Mouse (Mus musculus): ENCODE measurements around the gene Map1s. TPM values are rescaled to one million over a fixed set of nuclear protein-coding genes. Genes with fewer than 3 reads are reported as not detected.

Gene Map1s
- polyA plus RNA-seq, 1 experiment = 76.8 TPM

DNA sequence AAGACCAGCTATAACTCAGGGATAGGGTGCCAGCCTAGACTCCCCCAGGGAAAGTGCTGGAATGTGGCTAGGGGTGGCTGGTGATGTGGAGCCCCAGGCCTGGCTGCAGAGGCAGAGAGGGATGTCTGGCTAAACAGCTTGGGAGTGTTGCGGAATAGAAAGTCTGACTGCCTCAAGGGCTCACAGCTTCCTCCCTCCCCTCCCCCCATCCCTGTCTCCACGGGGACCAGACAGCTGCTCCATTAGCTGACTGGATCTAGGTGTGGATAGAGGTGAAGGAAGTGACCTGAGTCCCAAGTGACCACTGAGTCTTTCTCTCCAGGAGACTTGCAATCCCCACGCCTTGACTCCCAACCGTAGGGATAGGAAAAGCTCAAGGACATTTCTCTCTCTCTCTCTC lies 2.6 kb upstream of the Map1s start:
- no peak for DNase-seq (ENCODE audit: low read depth)
- TF ChIP-seq CTCF (IDR thresholded peaks at IDR 0.05; ENCODE audit: borderline replicate concordance, extremely low read depth, insufficient read depth, insufficient read length) (no peak), POLR2A (IDR thresholded peaks at IDR 0.05; ENCODE audit: borderline replicate concordance, extremely low read depth, insufficient read depth, insufficient read length, poor library complexity, severe bottlenecking) (no peak)

DNA sequence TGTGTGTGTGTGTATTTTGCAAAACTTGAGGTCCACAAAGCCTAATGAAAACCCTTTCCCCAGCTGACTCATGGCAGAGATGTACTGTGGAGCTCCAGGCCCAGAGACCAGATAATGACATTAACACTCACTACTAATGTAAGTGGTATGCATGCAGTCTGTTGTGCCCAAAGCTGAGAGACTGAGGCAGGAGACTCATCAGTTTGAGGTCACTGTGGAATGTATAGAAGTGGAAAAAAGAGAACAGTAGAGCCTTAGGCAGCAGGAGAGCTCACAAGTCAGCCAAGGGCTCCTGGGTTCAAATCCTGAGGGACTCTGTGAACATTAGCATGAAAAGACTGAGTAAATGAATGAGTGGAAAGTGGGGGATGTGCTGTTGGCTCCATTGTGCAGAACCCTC lies 2.1 kb upstream of the Map1s start:
- no peak for TF ChIP-seq CTCF (IDR thresholded peaks at IDR 0.05; ENCODE audit: borderline replicate concordance, extremely low read depth, insufficient read depth, insufficient read length)
- no peak for TF ChIP-seq POLR2A (IDR thresholded peaks at IDR 0.05; ENCODE audit: borderline replicate concordance, extremely low read depth, insufficient read depth, insufficient read length, poor library complexity, severe bottlenecking)
- DNase-seq (ENCODE audit: low read depth) = no peak

- DNase-seq (ENCODE audit: low read depth) = no peak
Observed at GRCm38 (mm10) chr8:70904532-70904931, 1.2 kb upstream of the Map1s start.

DNA sequence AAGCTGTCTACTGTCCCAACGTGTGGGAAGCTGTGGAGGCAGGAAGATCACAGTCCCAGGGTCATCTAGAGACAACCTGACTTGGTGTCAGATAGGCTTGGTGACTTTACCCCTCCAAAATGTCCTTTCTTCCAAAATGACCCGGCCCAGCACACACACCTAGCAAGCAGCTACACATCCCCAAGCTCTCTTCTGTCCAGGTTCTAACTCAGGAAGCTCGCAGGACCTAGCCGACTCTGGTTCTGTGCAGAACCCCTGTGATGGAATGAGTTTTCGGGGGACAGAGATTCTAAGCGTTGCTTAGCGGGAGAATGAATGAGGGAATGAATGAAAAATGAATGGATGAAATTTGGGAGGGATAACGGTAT lies 285 bp upstream of the Map1s start:
- no peak for DNase-seq (ENCODE audit: low read depth)

More at GRCm38 (mm10) chr8:70904532-70904931, 1.2 kb upstream of the Map1s start:
- TF ChIP-seq CTCF (IDR thresholded peaks at IDR 0.05; ENCODE audit: borderline replicate concordance, extremely low read depth, insufficient read depth, insufficient read length) (no peak), POLR2A (IDR thresholded peaks at IDR 0.05; ENCODE audit: borderline replicate concordance, extremely low read depth, insufficient read depth, insufficient read length, poor library complexity, severe bottlenecking) (no peak)

GRCm38 (mm10) chr8:70907518-70907917 lies 1.8 kb downstream of the Map1s start:
- no peak for DNase-seq (ENCODE audit: low read depth)
- no peak for TF ChIP-seq POLR2A (IDR thresholded peaks at IDR 0.05; ENCODE audit: borderline replicate concordance, extremely low read depth, insufficient read depth, insufficient read length, poor library complexity, severe bottlenecking)
- TF ChIP-seq CTCF (IDR thresholded peaks at IDR 0.05; ENCODE audit: borderline replicate concordance, extremely low read depth, insufficient read depth, insufficient read length) = no peak

More for the DNA sequence above, 285 bp upstream of the Map1s start:
- no peak for TF ChIP-seq CTCF (IDR thresholded peaks at IDR 0.05; ENCODE audit: borderline replicate concordance, extremely low read depth, insufficient read depth, insufficient read length)
- TF ChIP-seq POLR2A (IDR thresholded peaks at IDR 0.05; ENCODE audit: borderline replicate concordance, extremely low read depth, insufficient read depth, insufficient read length, poor library complexity, severe bottlenecking) = no peak

- TF ChIP-seq POLR2A (IDR thresholded peaks at IDR 0.05; ENCODE audit: borderline replicate concordance, extremely low read depth, insufficient read depth, insufficient read length, poor library complexity, severe bottlenecking) (no peak), CTCF (IDR thresholded peaks at IDR 0.05; ENCODE audit: borderline replicate concordance, extremely low read depth, insufficient read depth, insufficient read length) (0 out of 2 replicates have a peak, but pooled peaks have one; percentile 21)
- DNase-seq (ENCODE audit: low read depth) = no peak
Observed at GRCm38 (mm10) chr8:70911596-70911995, 5.9 kb downstream of the Map1s start.

DNA sequence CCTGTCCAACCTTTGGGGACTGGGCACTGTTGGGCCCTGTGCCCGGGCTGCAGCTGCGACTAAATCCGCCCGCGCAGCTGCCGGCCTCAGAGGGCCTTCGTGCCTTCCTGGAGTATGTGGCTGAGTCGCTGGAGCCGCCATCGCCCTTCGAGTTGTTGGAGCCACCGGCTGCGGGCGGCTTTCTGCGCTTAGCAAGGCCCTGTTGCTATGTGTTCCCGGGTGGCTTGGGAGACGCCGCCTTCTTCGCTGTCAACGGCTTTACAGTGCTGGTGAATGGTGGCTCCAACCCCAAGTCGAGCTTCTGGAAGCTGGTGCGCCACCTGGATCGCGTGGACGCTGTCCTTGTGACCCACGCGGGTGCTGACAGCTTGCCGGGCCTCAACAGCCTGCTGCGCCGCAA lies 7.2 kb downstream of the Map1s start:
- DNase-seq (ENCODE audit: low read depth) = no peak

DNA sequence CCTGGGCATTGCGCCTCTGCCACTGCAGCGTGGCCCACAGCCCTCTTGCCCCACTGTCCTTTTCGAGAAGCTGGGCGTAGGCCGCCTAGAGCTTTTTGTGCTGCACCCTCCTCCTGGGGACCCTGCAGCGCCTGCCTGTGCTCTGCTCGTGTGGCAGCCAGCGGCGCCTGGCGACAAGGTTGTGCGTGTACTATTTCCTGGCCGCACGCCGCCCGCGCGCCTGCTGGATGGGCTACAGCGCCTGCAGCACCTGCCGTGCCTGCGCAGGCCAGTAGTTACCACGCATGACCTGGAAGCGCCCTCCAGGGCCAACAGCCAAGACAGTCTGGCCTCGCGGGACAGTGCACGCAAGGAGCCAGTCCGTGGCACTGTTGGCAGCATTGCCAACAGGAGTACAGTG lies 7.8 kb downstream of the Map1s start:
- no peak for TF ChIP-seq POLR2A (IDR thresholded peaks at IDR 0.05; ENCODE audit: borderline replicate concordance, extremely low read depth, insufficient read depth, insufficient read length, poor library complexity, severe bottlenecking)
- no peak for TF ChIP-seq CTCF (IDR thresholded peaks at IDR 0.05; ENCODE audit: borderline replicate concordance, extremely low read depth, insufficient read depth, insufficient read length)
- no peak for DNase-seq (ENCODE audit: low read depth)

More for the DNA sequence above, 7.2 kb downstream of the Map1s start:
- TF ChIP-seq POLR2A (IDR thresholded peaks at IDR 0.05; ENCODE audit: borderline replicate concordance, extremely low read depth, insufficient read depth, insufficient read length, poor library complexity, severe bottlenecking) = no peak
- TF ChIP-seq CTCF (IDR thresholded peaks at IDR 0.05; ENCODE audit: borderline replicate concordance, extremely low read depth, insufficient read depth, insufficient read length) = no peak

DNA sequence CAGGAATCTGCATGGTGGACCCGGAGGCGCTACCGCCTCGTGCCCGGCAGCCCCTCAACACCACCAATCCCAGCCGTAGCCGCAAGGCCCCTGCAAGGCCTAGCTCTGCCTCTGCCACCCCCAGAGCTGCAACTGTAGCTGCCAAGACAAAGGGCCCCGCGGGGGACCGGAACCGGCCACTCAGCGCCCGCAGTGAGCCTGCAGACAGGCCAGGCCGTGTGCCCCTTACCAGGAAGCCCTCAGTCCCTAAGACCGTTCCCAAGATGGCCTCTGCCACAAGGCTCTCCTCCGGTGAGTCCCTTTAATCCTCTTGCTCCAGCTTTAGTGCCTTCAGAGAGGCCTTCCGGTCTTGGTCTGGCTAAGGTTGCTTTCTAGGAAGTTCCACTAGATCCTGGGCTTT lies 9.0 kb downstream of the Map1s start:
- DNase-seq (ENCODE audit: low read depth) = no peak
- no peak for TF ChIP-seq CTCF (IDR thresholded peaks at IDR 0.05; ENCODE audit: borderline replicate concordance, extremely low read depth, insufficient read depth, insufficient read length)

- DNase-seq (ENCODE audit: low read depth) = no peak
- TF ChIP-seq POLR2A (IDR thresholded peaks at IDR 0.05; ENCODE audit: borderline replicate concordance, extremely low read depth, insufficient read depth, insufficient read length, poor library complexity, severe bottlenecking) = no peak
- TF ChIP-seq CTCF (IDR thresholded peaks at IDR 0.05; ENCODE audit: borderline replicate concordance, extremely low read depth, insufficient read depth, insufficient read length) = no peak
Observed at GRCm38 (mm10) chr8:70920049-70920922, 14.6 kb downstream of the Map1s start.

- no peak for DNase-seq (ENCODE audit: low read depth)
- TF ChIP-seq CTCF (IDR thresholded peaks at IDR 0.05; ENCODE audit: borderline replicate concordance, extremely low read depth, insufficient read depth, insufficient read length) (no peak), POLR2A (IDR thresholded peaks at IDR 0.05; ENCODE audit: borderline replicate concordance, extremely low read depth, insufficient read depth, insufficient read length, poor library complexity, severe bottlenecking) (no peak)
Observed at GRCm38 (mm10) chr8:70924151-70924550, 18.4 kb downstream of the Map1s start.

GRCm38 (mm10) chr8:70925754-70926153 lies 20.0 kb downstream of the Map1s start:
- TF ChIP-seq POLR2A (IDR thresholded peaks at IDR 0.05; ENCODE audit: borderline replicate concordance, extremely low read depth, insufficient read depth, insufficient read length, poor library complexity, severe bottlenecking) (no peak), CTCF (IDR thresholded peaks at IDR 0.05; ENCODE audit: borderline replicate concordance, extremely low read depth, insufficient read depth, insufficient read length) (no peak)
- no peak for DNase-seq (ENCODE audit: low read depth)
